Mouse (Mus musculus) thymus, adult 2 months (tissue): ENCODE data around the gene Cacng1. TPM values are rescaled to one million over a fixed set of nuclear protein-coding genes. Genes with fewer than 3 reads are reported as not detected.

Experiments used
- DNase-seq: peaks from one replicate; pipeline ENCODE4 v3.0.0; 2021
- H3K27ac ChIP-seq: fragments of 200-500 bp; 2 replicates; pipeline ENCODE4 v1.5.1; 2012; ENCODE audit warnings: low read length, control low read depth; ENCODE audit not compliant: control insufficient read depth, insufficient read depth
- H3K27me3 ChIP-seq: fragments of 200-500 bp; 2 replicates; pipeline ENCODE4 v1.6.1; 2012; ENCODE audit warnings: mild to moderate bottlenecking, low read length, moderate library complexity, mixed read lengths; ENCODE audit not compliant: control insufficient read depth, insufficient read depth
- H3K36me3 ChIP-seq: fragments of 200-500 bp; 2 replicates; pipeline ENCODE4 v1.6.1; 2012; ENCODE audit warnings: mild to moderate bottlenecking, low read length, moderate library complexity; ENCODE audit not compliant: control insufficient read depth, insufficient read depth
- H3K4me1 ChIP-seq: fragments of 200-500 bp; replicated peaks from 2 replicates; pipeline ENCODE4 v1.6.1; 2012; ENCODE audit warnings: low read length; ENCODE audit not compliant: control insufficient read depth, insufficient read depth
- H3K4me3 ChIP-seq: fragments of 200-500 bp; 2 replicates; pipeline ENCODE4 v1.5.1; 2012; ENCODE audit warnings: mild to moderate bottlenecking, low read length, control low read depth, moderate library complexity; ENCODE audit not compliant: control insufficient read depth, insufficient read depth
- CTCF ChIP-seq: fragments of 200-500 bp; IDR thresholded peaks from 2 replicates; pipeline ENCODE4 v1.5.1; 2012; ENCODE audit warnings: mild to moderate bottlenecking, control low read depth, low read length, moderate library complexity, borderline replicate concordance; ENCODE audit not compliant: control insufficient read depth, poor library complexity, insufficient read depth; ENCODE audit errors: extremely low read depth
- POLR2A ChIP-seq: fragments of 200-500 bp; IDR thresholded peaks from 2 replicates; pipeline ENCODE4 v1.6.1; 2012; ENCODE audit warnings: mild to moderate bottlenecking, low read length, control low read depth, moderate library complexity; ENCODE audit not compliant: control insufficient read depth, poor library complexity, insufficient read depth; ENCODE audit errors: extremely low read depth
- WGBS: fragments of 180-500 bp; shearing (Covaris S2); methylation state at CpG from one replicate; pipeline ENCODE4 v1.1.7; 2018; 5-methylcytosine and 5-hydroxymethylcytosine counted together
- polyA plus RNA-seq: library from polyadenylated mRNA; depleted of rRNA; stranded (reverse); fragments of >200 nt; gene quantifications from 2 replicates; pipeline ENCODE4 v1.2.3, GENCODE M21; 2012; rRNA removed

Gene Cacng1
- polyA plus RNA-seq, 1 experiment = 0.18 TPM

DNA sequence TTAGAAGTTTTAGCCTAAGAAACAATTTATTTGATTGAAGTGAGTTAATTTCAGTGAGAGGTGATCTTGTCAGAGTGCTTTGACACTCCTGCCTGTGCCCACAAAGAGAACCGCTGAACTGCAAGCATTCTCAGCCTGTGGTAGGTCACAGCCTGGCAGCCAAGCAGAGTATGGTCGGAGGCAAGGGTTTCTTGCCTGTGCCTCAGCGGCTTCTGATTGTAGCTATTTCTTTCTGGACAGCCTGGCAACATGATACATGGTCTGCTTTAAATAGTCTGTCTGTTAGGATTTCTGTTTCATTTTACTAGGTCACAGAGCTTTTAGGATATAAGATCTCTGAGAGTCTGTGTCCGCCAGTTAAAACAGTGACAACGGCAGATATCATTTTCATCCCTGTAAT lies 53.7 kb downstream of the Cacng1 start:
- peaks cover 69% of the 10 kb centered on the region for H3K36me3 ChIP-seq

DNA sequence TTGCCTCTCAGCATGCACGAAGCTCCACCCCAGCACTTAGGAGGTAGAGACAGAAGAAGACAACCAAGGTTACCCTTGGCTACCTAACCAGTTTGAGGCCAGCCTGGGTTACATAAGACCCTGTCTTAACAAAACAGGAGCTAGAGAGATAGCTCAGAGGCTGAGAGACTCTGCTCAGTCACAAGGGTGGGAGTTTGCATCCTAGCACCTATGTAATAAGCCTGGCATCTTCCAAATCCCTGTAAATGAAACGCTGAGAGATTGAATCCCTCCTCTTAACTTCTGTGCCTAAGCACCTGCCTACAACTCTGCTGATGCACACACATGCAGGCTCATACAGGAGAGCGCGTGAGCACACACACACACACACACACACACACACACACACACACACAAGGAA lies 55.9 kb downstream of the Cacng1 start:
- Histone ChIP-seq H3K4me1 (no peaks in the 10 kb centered on the region), H3K4me3 (no peak overlapping the region), H3K36me3 (peaks cover 71% of the 10 kb centered on the region), H3K27ac (no peak overlapping the region), H3K27me3 (no peaks in the 10 kb centered on the region)
- WGBS = 94% methylated on average over 4 of the region's 4 CpGs
- no peak for DNase-seq
- TF ChIP-seq POLR2A (no peak), CTCF (no peak)

More for the DNA sequence above, 53.7 kb downstream of the Cacng1 start:
- TF ChIP-seq CTCF (no peak), POLR2A (no peak)
- 95% methylated on average over 5 of the region's 5 CpGs for WGBS
- DNase-seq = no peak
- H3K4me3 ChIP-seq = no peak overlapping the region
- H3K4me1 ChIP-seq = peaks cover under 1% of the 10 kb centered on the region; the same call in 1 of the 2 replicates
- no peaks in the 10 kb centered on the region for H3K27me3 ChIP-seq
- no peak overlapping the region for H3K27ac ChIP-seq

DNA sequence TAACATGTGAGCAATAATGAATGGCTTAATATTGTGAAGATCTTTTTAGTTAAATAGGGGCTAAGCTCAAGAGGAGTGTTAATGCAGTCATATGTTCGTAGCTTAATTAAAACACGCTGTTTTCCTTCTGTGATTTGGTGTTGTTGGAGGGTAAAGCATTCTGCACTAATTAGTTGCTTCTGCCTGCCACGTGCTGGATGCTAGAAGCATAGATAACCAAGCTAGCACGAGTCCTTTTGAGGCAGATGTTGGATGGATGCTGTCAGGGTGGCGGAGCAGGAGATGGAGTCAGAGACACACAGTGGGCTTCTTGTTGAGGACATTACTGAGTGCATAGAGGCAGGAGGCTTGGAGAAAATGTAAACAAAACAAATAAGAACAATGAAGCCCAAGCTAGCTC lies 59.2 kb downstream of the Cacng1 start:
- no peaks in the 10 kb centered on the region for H3K4me1 ChIP-seq
- H3K27ac ChIP-seq = no peak overlapping the region
- TF ChIP-seq POLR2A = no peak
- 97% methylated on average over 5 of the region's 5 CpGs for WGBS
- H3K4me3 ChIP-seq = no peak overlapping the region
- no peak for DNase-seq
- H3K27me3 ChIP-seq = no peaks in the 10 kb centered on the region
- peaks cover 49% of the 10 kb centered on the region for H3K36me3 ChIP-seq

DNA sequence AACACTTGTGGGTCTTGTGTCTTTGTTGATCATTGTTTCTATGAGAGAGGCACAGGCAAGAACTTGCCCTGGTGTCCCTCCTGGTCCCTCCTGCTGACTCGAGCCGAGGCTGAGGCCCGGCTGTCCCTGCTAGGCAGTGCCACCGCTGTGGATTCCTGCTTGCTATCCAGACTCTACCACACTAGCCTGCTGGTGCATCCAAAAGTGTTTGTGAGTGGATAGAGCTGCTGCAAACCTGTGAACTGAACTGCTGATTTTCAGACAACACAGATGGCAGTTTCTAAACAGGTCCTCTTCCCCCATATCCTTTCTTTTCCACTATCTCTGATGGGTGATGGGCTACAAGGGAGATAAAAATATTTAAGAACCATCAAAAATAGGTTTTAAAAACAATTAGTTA lies 60.8 kb downstream of the Cacng1 start:
- Histone ChIP-seq H3K36me3 (peaks cover 49% of the 10 kb centered on the region), H3K4me1 (no peaks in the 10 kb centered on the region), H3K27me3 (no peaks in the 10 kb centered on the region), H3K4me3 (no peak overlapping the region), H3K27ac (no peak overlapping the region)
- TF ChIP-seq CTCF = no peak
- TF ChIP-seq POLR2A = no peak
- 97% methylated on average over 4 of the region's 4 CpGs for whole genome bisulfite sequencing
- no peak for DNase-seq

Other genes starting within 250 kb of the Cacng1 start
- gene Pitpnc1, start 245.8 kb downstream of the Cacng1 start, polyA plus RNA-seq = 11.3 and 12.2 TPM in 2 replicates
- 15.8 and 17.0 TPM in 2 replicates for gene Psmd12, start 237.0 kb downstream of the Cacng1 start, polyA plus RNA-seq
- gene Helz, start 168.6 kb downstream of the Cacng1 start, polyA plus RNA-seq = 66.9 and 82.2 TPM in 2 replicates
- 4.8 and 9.0 TPM in 2 replicates for gene Cacng4, start 78.0 kb upstream of the Cacng1 start, polyA plus RNA-seq
- gene Cacng5, start 198.5 kb upstream of the Cacng1 start, polyA plus RNA-seq = 0.04 and 0.05 TPM in 2 replicates